Mouse (Mus musculus) frontal cortex, adult 2 months (tissue): ENCODE results near the gene Btg4. TPM values are rescaled to one million over a fixed set of nuclear protein-coding genes. Genes with fewer than 3 reads are reported as not detected.
"Not testable (repeated sequence)": the region's sequence is repeated elsewhere in the genome, so short reads cannot be mapped to it uniquely, and the experiment has no call there.

Source experiments
- DNase-seq, 2 experiments: peaks; one replicate each; pipeline ENCODE4 v3.0.0; 2022; ENCODE audit warnings: low spot score in 1 of 2; ENCODE audit errors: extremely low spot score in 1 of 2
- polyA plus RNA-seq: library from polyadenylated mRNA; depleted of rRNA; stranded (reverse); fragments of >200 nt; gene quantifications from 2 replicates; pipeline ENCODE4 v1.2.3, GENCODE M21; 2012

Btg4 gene
- polyA plus RNA-seq, 1 experiment: not detected

DNA sequence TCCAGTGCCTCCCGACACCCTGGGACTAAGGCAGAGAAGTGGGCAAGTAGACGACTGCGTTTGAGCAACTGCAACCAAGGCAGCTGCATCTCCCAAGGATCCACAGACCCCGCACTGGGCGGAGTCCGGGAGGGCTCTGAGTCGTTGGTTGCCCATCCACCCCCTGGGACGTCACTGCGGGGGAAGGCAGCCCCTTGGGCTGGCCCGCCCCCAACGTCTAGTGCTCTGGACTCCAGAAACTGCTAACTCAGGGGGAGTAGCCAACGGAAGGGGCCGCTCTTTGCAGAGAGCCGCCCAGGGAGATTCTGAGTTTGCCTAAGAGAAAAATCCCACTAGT lies 16.2 kb downstream of the Btg4 start, which contains the start of gene Layn:
Layn (minus strand) TSS at position 116 of the 337 bp plus-strand sequence.
- DNase-seq: peak; percentile 24 to 36

DNA sequence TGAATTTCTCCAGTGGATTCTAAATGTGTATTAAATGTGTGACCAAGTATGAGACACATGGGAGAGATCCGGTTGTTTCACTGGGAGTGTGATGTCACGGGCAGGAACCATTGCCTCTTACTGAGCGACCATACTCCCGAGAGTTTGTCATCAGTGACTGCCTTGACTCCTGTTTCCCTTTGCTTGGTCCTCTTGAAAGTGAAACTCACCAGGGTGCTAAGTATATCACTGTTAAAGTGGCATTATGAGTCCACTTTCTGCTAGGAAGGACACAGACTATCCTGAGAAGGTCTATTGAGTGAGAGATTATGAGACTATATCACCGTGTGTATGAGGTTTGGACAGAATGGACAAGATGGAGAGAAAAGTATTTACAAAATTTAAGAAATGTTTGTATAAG lies 20.9 kb downstream of the Btg4 start:
- no peak for DNase-seq

DNA sequence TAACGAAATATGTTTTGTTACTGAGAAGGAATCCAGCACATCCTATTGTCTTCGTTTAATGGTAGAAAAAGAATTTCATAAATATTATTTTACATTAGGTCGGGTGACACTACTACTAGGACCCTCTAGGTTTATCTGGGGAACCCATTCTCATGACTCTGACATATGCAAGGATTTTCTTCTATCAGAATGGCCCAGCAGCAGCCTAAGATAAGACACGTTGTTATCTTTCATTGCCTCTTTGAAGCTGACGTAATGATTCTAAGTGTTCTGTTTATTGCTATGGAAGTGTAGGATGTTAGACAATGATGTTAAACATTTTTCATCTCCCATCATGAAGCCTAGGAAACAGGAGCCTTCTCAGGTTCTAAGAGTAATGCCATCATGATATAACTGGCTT lies 33.0 kb downstream of the Btg4 start:
- DNase-seq: no peak

DNA sequence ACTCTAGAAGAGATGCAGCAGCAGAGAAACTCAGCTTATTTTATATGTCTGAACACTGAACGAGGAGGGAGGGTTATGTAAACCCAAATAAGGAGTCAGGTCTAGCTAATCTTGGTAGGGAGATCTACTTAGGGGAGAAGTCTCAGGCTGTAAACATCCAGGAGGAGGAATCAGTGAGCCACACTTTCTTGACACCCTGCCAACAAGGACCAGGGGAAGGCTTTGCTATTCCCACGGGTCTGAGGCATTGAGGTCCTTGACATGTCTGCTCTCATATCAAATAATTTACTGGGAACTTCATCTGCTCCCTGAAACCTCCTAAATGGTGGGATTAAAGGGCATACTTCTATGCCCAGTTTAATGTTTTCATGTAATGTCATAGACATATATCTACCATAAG lies 35.6 kb downstream of the Btg4 start:
- no peak for DNase-seq

DNA sequence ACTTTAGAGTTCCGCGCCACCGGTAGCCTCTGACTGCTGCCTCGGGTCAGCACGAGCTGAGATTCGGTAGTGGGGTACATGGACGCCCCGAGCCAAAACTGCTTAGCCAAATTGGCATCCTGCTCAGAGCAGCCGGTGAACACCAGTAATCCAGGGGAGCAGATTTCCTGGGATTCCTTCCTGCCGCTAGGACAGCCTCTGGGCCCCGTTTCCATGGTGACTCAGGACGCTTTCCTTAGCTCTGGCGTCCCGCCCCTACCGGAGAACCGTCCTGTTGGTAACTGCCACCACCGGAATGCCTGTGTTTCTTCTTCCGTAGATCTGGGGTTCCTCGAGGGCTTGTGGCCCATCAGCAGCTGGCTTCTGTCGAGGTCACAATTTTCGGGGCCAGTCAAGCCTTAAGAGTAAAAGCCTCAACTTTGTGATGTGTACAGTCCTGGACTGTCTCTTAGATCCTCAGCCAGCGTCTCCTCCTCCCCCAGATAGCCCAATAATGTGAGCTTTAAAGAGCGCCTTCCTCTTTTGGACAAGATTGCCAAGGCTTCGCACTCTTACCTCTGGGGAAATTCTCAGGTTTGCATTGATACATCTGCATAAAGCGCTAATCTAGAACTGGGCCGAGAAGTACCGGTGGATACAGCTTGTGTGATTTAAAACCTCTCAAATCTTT lies 41.2 kb downstream of the Btg4 start, which contains the start of gene 4833427G06Rik:
4833427G06Rik (minus strand) TSS at position 323 of the 670 bp plus-strand sequence.
- DNase-seq: peak in 1 of 2 experiments; percentile 16

DNA sequence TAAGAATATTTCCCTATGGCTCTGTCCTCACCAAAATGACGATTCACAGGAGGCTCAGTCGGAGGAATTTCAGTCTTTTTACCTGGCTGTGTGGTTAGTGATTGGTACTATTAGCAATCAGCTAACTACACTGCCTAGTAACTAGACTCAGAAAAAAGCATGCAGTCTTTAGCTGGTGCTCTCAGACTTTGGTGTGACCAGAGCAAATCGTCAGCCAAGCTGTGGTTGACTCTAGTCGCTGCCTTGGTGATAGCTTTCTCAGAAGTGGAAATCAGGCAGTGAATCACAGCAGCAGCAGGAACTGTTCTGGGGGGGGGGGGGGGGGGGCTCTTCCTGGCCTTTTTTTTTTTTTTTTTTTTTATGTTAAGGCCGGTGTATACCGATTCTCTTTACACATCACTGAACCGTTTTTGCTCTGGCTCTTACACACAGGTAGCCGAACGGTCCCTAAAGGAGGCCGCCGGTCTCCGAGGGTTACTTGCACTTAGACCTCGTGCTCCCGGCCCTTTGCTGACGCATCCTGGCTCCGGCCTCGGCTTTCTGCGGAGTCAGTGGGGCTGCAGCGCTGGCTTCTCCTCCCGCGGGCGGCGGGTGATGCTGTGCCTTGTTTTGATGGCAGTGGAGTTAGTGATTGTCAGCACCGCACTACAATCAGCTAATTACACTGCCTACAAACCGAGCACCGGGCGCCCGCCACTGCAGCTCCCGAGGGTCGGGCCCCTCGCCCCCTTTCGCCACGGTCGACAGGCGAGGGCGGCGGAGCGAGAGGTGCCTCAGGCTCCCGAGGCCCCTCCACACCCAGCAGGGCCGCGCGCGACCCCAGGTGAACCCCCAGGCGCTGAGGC lies 42.5 kb downstream of the Btg4 start:
- DNase-seq: peak in 1 of 2 experiments; percentile 48

DNA sequence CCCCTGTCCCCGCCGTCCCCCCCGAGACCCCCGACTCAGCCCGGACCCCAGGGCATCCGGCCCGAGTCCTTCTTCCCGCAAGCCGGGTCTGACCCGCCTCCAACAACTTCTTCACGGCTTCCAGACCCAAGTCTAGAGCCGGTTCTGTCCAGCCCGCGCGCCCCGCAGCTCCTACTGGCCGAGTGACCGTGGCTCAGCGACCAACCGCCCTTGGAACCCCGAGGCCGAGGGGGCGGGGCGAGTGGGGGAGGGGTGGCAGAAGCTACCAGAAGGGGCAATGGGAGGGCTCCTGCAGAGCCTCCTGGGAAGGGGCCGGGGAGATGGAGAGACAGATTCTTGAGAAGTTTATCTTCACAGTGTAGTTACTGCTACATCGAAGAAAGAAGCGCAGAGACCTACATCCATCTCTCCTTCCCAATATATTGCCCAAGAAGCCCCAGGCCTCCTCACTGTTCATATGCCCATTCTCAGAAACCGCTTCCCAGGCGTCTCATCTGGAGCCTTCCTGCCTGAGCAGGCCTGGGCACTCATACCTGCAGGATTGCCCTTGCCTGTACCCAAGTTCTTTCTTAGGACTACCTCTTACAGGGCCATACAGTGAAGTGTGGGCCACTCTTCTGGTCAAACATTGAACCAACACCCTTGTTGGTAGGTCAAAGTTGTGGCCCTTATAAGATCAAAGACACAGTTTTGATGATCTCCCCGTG lies 43.3 kb downstream of the Btg4 start:
- no peak for DNase-seq

DNA sequence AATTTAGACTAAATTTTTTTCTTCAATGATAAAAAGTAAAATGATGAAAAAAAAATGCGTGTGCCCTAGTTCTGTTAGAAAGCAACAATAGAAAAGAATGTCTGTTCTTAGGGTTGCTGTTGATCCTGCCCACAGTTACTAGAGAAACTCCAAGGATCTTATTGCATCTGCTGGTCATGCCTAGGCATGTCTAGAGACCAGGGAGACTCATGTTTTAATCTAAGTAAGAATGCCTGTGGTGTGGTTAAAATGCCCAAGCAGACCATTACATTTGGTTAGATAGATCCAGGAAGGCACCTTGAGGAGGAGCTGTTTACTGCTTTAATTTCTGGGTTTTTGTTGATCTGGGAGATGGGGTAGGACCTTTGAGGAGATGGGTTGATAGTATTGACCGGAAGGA lies 45.0 kb downstream of the Btg4 start:
- DNase-seq: no peak

DNA sequence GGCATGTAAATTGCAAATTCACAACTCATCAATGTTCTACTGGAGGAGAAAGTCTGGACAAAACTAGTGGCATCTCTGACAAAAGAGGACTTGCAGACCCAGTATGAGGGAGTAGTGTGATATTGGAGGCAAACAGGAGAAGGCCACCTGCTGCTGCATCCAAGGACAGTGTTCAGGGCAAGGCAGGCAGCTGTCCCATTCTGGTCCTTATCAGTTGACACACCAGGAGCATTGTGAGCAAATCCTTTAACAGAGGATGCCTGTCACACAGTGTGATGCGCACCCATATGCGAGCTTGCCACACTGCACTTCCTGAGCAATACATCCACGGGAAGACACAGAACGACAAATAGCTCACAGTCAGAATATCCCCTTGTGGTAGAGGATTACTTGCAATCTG lies 54.1 kb downstream of the Btg4 start:
- no peak for DNase-seq

DNA sequence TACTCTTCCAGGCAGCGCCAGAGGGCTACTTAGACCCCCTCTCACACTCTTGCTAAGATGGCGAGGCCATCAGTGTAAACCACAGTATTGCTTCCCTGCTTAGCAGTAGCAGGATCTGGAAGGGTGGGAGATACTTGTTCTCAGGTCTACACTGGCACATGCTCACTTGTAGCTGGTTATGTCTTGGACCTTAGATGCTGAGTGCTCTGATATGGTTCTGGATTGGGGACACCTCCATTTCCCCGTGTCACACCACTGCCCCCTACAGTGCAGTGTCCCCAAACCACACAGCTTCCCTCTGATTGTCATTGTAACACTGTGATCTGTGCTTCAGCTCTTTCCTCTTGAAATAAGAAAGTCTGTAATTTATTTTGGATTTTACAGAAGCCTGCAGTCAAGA lies 76.3 kb downstream of the Btg4 start:
- peak in 1 of 2 experiments; percentile 44 for DNase-seq

DNA sequence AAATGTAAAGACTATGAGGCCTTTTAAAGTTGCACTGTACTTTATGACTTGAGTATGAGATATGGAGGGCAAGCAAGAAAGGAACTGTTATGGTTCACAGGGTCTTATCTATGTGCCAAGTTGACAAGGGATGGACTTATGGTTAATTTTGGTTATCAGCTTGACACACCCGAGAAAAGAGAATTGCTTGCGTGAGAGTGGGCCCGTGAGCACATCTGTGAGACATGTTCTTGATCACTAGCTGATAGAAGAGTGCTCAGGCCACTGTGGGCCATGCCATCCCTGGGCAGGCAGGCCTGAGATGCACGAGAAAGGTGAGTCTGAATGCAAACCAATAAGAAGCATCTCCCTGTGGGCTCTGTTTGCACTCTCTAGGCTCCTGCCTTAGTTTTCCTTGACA lies 76.7 kb downstream of the Btg4 start:
- no peak for DNase-seq

DNA sequence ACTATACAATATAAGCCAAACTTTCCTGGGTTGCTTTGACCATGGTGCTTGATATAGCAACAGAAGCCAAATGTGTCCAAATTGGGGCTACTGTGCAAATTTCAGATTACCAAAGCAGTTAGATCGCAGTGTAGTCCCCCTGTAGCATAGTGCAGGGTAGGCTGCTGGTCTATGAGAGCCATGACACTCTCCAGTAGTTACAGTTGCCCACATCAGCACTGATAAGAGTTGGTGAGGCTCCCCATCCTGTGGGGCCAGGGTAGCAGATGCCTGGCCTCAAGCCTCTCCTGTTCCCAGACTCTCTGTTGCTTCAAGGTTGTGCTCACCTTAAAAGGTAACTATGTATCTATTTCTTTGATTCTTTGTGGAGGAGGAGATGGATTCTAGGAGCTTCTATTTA lies 77.1 kb downstream of the Btg4 start:
- DNase-seq: no peak

DNA sequence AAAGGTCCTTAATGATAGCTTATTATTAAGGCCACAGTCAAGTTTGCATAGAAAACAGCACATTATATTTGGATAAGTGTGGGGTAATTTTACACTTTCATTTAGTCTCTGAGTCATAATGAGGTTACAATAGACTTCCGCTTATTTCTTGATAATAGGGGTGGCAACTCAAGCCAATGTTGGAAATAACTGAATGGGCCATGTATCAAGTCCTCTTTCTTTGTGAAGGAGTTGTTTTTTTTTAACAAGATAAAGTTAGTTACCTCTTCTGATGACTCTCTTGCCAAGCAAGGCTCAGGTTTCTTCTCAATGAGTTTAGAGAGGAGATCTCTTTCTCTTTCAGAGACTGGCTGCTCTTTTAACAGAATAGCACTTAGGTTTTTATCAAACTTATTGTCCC lies 77.6 kb downstream of the Btg4 start:
- no peak for DNase-seq

DNA sequence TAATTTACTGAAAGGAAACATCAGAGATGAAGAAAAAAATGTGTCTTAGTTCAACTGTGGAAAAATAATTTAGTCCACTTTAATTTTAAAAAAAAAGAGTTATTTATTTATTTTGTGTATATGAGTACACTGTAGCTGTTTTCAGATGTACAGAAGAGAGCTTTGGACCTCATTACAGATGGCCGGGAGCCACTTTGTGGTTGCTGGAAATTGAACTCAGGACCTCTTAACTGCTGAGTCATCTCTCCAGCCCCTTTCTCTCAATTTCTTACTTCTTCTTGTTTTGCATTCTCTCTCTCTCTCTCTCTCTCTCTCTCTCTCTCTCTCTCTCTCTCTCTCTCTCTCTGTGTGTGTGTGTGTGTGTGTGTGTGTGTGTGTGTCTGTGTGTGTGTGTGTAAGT lies 78.7 kb downstream of the Btg4 start:
- not testable (repeated sequence) for DNase-seq

DNA sequence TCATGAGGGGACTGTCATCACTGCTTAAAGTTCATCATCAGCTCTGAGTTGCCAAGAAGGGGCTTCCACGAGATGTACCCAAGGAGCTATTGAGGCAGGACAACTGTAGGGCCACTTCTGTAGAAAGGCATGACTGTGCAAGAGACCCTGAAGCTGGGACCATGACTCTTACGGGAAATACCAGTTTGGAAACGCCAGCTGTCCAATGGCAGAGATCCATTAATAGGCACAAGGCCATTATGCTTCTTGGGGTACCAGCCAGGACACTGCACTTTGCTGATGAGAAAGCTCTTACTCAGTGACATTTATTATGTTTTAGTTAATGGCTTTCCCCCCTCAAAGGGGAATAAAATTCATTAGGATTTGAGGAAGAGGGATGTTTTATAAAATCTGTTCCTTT lies 80.0 kb downstream of the Btg4 start:
- DNase-seq: no peak

DNA sequence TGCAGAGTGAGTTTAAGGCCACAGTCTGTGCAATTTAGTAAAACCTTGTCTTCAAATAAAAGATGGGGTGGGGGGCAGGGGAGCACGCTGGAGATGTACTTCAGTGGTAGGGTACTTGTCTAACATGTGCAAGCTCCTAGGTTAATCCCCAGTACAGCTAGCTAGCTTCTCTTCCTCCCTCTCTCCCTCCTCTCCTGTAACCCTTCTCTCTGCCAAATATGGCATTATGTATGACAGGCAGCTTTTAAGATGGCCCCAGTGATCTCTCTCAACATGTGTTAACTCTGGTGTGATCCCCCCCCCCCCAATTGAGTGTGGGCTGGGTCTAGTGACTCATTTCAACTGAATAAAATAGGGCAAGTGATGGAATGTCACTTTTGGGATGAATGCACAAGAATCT lies 82.7 kb downstream of the Btg4 start:
- DNase-seq: no peak

DNA sequence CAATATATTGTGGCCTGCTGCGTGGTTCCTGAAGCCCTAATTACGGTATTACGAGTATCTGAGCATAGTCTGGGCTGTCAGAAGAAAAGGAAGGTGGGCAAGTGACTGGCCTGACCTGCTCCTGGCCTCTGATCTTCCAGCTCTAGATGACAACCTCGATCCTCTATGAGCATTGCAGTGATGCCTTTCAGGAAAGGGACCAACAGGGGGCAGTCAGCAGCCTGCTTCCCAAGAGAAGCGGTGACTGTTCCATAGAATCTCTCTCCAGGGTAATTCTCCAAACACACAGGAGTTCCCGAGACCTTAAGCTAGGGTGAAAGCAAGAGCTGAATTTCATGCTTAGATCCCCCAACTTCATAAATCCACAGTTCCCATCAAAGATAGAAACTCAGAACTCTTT lies 83.5 kb downstream of the Btg4 start:
- no peak for DNase-seq

DNA sequence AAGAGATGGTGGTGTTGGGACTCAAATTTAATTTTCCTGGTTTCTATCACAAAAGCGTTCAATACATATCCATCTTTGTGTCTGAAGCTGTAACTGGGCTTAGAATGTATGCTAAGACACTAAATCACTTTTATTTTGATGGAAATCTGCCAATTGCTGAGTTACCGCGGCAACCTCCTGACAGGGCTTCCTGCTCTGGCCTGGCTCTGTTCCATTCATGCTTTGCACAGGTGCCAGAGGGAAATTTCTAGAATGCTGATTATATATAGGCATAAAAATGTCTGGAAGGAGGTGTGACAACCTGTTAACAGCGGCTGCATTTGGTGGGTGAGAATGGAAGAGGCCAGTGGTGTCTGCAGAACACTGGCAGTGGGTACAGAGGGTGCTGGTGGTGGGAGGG lies 85.8 kb downstream of the Btg4 start:
- DNase-seq: peak in 1 of 2 experiments; percentile 28

DNA sequence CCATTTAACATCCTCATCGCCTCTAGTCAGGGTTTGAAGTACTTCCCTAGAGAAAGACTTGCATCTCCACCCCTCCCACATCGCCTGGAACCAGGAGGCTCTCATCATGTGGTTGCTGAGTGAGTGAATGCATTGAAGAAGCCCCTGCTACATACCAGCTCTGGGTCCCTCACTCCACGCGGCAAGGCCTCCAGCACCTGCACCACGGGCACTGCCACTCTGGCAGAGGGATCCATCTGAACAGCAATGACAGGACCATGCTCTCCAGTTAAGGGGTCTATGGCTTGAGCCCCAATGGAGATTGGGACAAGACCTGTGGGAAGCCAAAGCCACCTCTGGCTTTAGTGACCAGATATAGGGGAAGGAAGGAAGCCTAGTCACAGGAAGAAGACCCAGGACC lies 86.6 kb downstream of the Btg4 start:
- DNase-seq: no peak

DNA sequence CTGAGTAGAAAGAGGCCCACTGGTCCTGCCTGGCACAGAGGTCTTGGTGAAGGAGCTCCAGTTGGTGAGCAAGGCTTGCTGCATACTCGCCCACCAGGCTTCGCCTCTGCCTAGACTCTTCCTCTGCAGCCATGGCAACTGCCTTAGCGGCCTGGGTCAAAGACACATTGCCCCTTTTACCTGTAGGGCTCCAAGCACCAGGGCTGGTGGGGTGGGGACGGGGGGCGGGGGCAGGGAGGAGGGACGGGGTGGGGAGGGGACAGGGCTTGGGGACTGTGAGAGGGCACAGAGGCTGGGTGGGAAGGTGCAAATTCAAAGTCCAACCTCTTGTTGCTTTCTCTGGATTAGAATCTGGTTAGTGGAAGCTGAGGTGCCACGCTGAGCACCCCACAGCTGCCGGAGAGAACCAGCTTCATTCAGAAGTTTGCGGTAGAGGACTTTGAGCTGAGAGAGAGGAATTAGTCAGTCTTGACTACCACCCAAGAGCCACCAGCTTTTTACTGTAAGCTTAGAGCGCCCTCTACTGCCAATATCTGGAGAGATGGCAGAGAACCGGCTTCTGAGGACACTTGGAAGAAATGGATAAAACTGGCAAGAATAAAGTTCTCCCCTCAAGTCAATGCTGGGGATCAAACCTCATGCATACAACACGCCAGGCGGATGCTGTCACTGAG lies 91.5 kb downstream of the Btg4 start:
- peak; percentile 30 to 91 for DNase-seq
